Mouse (Mus musculus): ENCODE results near the gene Mtmr2.
A peak's percentile ranks its signal among the peaks of the same experiment; 100 is the strongest.
"Not testable (repeated sequence)": the region's sequence is repeated elsewhere in the genome, so short reads cannot be mapped to it uniquely, and the experiment has no call there.

Gene Mtmr2

GRCm38 (mm10) chr9:13748404-13748797, at the start of gene Mtmr2:
TSS of gene Mtmr2 (plus strand) at chr9:13748410.
- no peak for DNase-seq

DNA sequence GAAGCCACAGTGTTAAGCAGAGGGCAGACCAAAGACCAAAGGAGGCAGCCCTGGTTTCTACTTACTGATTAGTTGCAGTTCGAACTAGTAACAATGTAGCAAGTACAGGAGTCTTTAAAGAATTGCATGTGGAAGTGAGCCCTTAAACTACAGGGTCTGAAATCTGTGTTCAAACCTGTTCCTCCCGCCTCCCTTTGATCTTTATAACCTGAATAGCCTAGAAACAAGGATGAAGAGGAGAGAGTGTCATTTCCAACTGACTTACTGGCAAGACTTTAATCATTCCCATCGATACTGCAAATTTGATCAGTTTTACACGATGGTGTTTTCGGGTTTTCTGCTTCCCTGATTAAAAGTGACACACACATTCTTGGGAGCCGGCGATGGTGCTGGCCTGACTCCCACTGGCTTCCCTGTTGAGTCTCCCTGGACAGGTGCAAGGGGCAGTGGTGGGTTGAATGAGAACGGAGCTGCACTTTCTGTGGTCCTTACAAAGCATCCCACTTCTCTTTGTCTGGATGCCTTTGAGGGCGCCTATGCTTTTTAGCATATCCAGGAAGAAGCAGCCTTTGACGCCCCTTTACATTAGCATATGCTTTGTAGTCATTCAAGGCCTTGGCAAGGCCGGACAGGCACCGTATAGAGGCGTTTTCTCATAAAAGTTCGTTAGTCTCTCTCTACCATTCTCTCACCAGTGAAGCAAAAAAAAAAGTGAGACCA, 49.0 kb upstream of the Mtmr2 start:
- DNase-seq = no peak

GRCm38 (mm10) chr9:13699781-13700116, 48.5 kb upstream of the Mtmr2 start:
- no peak for DNase-seq

- no peak for DNase-seq
Observed at GRCm38 (mm10) chr9:13701773-13702172, 46.4 kb upstream of the Mtmr2 start.

- no peak for DNase-seq
Observed at GRCm38 (mm10) chr9:13703100-13703499, 45.1 kb upstream of the Mtmr2 start.

DNA sequence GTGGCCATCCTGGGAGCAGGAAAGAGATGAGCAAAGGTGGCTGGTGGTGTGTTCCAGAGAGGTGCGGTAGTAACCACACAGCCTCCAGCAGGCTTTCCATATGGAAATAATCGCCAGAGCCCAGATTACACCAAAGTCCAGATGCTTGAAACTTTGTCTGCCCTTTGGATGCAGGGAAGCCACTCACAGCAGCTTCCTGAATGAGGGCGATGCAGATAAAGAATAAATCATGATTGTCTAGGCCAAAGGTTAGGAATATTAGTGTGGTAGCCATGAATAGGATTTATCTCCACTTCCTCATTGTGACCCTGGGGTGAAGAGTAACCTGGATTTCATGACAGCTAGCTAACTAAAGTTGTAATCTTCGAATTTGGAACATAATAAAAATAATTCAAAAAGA, 43.3 kb upstream of the Mtmr2 start:
- DNase-seq = no peak

DNA sequence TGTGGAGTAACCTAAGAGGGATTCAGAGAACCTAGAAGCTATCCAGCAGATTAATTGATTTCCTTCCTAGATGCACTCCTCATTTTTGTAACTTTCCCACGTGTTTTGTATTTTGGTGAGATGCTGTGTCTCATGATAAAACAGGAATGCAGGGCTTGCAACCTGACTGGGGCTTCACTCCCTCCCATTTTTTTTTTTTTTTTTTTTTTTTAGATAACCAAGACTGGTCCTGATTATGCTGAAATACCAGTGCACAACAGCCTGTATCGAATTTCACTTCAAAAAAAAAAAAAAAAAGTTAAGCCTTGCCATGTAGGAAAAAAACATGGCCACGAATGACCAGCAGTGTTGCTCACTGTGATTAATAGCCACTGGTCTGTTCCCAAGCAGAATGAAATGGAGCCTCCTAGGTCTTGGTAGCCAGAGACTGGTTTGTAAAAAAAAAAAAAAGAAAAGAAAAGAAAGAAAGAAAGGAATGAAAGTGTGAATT, 41.1 kb upstream of the Mtmr2 start:
- DNase-seq = no peak

GRCm38 (mm10) chr9:13709436-13709835, 38.8 kb upstream of the Mtmr2 start:
- DNase-seq = no peak

GRCm38 (mm10) chr9:13715891-13716290, 32.3 kb upstream of the Mtmr2 start:
- not testable (repeated sequence) for DNase-seq

DNA sequence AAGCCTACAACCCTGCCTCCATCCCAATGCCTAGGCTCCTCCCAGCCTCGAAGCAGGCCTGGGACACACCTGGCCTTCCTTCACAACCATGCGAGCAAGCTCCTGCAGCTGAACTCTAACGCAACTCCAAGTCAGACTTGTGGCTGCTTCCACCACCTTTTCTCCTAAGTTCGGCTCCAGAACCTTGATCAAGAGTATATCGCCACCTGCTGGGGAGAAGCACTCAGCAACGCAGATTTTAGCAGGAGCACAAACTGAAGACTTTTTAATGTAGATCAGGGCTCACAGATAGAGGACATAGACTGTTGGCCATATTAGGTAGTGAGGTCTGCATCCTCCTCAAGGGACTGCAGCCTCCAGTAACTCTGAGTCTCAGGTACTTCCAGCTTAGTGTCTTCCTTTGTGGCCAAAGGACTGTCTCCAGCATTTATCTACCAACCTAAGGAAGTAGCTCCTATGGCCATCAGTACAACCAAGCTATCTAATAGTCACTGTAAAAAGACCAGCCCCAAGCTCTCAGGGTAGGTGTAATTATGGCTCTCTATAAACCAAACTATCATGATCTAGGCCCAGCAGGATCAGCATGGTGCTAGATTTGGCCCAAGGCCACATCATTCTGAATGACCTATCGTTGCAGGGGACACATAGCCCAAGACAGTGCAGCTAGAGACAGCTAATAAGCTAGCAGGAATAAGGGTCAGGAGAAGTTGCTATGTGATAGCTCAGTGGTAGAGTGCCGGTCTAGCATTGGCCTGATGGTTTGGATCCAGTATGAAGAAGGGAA, 31.7 kb upstream of the Mtmr2 start:
- DNase-seq = peak; percentile 72

- DNase-seq = peak; percentile 93 to 95
Observed at GRCm38 (mm10) chr9:13748798-13749674, 826 bp downstream of the Mtmr2 start.

DNA sequence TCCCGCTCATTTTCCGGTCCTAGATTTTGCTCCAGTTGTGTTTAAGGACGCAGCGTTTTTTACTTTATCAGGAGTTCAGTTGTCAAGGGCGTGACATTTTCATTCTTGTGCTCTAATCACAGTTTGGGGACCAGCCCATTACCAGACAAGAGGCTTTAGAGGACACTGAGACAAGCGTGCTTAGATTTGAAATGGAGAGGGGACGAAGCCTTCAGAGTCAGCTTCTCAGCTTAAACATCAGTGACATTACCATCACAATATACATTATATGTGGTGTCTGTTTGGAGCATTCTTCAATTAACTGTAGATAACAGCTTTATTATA, 1.4 kb downstream of the Mtmr2 start:
- no peak for DNase-seq

DNA sequence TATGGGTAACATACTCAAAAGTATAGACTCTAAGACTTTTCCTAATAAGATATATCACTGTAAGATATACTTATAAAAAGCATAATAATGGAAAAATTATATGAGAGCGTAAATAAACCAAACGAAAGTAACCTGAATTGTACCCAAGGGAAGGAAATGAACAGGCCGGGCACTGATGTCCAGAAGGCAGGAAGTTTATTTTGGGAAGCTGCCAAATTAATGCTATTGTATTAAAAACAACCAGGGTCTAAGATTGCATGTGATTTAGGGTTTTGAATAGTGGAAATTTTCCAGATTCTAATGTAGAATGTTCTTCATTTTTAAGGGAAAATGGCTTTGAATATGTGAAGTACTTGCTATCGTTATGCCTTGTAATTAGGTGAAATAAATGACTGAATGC, 4.3 kb downstream of the Mtmr2 start:
- DNase-seq = peak in 1 of 2 experiments; percentile 18

DNA sequence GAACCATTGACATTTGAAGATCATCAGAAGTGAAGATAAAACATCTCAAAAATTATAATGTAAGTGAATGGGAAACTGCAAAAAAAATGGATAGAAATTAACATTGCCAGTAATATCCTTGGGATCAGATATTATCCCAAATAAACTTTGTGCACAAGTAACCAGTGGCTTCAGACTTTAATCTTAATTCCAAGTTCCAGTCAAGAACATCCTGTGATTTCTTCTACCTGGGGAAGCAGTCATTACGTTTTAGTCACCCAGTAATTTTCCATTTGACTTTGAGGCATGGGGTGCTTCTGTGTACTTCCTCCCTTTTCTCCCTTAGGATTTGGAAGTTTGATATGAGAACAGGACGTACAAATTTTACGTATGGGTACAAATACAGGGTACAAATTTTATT, 12.2 kb downstream of the Mtmr2 start:
- no peak for DNase-seq

DNA sequence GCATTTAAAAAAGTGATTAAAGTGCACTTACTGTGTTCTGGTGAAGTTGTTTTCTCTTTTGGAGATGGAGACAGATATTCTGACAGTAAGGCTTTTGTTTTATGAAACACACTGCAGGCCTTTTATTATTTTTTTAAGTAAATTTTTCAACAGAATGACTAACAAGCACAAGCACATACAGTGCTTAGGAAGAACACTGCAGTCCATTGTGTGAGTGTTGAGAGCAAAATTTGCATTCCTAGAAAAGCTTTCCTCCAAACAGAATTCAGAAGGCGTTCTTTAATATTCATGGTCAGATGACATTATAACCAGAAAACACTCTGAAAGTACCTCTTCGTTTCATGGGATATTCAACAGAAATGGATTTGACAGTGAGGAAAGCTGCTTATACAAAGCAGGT, 17.4 kb downstream of the Mtmr2 start:
- no peak for DNase-seq

GRCm38 (mm10) chr9:13766570-13766969, 18.4 kb downstream of the Mtmr2 start:
- DNase-seq = no peak

- DNase-seq = no peak
Observed at GRCm38 (mm10) chr9:13774732-13775131, 26.5 kb downstream of the Mtmr2 start.

- no peak for DNase-seq
Observed at GRCm38 (mm10) chr9:13781985-13782384, 33.8 kb downstream of the Mtmr2 start.

DNA sequence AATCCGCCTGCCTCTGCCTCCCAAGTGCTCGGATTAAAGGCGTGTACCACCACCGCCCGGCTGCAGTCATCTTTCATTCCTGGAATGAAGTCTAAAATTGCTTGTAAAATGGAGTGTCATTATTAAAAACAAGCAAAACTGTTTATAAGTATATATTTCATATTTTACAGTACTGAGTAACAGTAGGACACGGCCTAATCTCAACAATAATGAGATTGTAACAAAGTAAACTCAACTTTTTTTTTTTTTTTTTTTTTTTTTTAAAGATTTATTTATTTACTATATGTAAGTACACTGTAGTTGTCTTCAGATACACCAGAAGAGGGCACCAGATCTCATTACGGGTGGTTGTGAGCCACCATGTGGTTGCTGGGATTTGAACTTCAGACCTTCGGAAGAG, 42.7 kb downstream of the Mtmr2 start:
- not testable (repeated sequence) for DNase-seq

DNA sequence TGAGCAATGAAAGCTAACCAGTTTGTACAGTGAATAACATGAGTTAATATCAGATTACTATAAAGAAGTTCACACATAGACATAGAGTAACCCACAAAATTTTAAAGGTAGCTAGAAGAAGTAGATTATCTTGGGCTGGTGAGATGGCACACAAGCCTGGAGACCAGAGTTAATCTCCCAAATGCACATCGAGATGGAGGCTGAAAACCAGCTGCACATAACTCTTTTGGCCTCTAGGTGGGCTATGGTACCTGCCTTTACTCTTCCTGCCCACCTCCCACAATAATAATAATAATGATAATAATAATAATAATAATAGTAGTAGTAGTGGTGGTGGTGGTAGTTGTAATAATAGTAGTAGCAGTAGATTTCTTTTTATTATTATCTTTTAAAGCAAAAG, 46.1 kb downstream of the Mtmr2 start:
- no peak for DNase-seq

- DNase-seq = no peak
Observed at GRCm38 (mm10) chr9:13794756-13795155, 46.5 kb downstream of the Mtmr2 start.

DNA sequence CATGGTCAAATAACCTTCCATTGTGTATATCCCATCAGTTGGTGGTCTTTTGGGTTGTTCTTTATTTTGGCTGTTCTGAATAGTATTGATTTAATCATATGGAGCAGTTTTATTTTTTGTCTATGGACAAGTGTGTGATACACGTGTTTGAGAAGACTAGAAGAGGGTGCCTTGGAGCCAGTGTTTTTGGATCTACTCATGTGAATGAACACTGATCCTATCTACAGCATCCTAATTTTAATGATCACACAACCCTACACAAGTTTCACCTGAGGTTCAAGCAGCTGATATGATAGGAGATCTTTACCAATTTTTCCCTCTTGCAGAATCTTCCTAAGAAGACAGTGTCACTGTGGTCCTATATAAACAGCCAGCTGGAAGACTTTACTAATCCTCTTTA, 56.3 kb downstream of the Mtmr2 start:
- no peak for DNase-seq

GRCm38 (mm10) chr9:13806854-13807253, 58.6 kb downstream of the Mtmr2 start:
- peak in 1 of 2 experiments; percentile 1 for DNase-seq

All from lung, adult 18-20 months (tissue).